Mouse (Mus musculus) kidney, adult 2 months (tissue): ENCODE measurements around the gene Dda1. TPM values are rescaled to one million over a fixed set of nuclear protein-coding genes. Genes with fewer than 3 reads are reported as not detected.

ENCODE experiments used
- DNase-seq: peaks from one replicate; pipeline ENCODE4 v3.0.0; 2021
- H3K27ac ChIP-seq: fragments of 200-500 bp; 2 replicates; pipeline ENCODE4 v1.5.1; 2012; ENCODE audit warnings: low read depth, low read length, control low read depth, inconsistent platforms; ENCODE audit not compliant: insufficient read depth
- H3K27me3 ChIP-seq: fragments of 200-500 bp; replicated peaks from 2 replicates; pipeline ENCODE4 v1.6.1; 2012; ENCODE audit warnings: mild to moderate bottlenecking, moderate library complexity, low read length, inconsistent platforms; ENCODE audit not compliant: control insufficient read depth, insufficient read depth
- H3K36me3 ChIP-seq: fragments of 200-500 bp; 2 replicates; pipeline ENCODE4 v1.6.1; 2012; ENCODE audit warnings: mild to moderate bottlenecking, moderate library complexity, low read length, inconsistent platforms; ENCODE audit not compliant: control insufficient read depth, insufficient read depth
- H3K4me1 ChIP-seq: fragments of 200-500 bp; 2 replicates; pipeline ENCODE4 v1.6.1; 2011; ENCODE audit warnings: low read length; ENCODE audit not compliant: control insufficient read depth, insufficient read depth
- H3K4me3 ChIP-seq: fragments of 200-500 bp; 2 replicates; pipeline ENCODE4 v1.5.1; 2011; ENCODE audit warnings: mild to moderate bottlenecking, low read depth, low read length, control low read depth; ENCODE audit not compliant: insufficient read depth
- CTCF ChIP-seq: fragments of 200-500 bp; conservative IDR thresholded peaks from 2 replicates; pipeline ENCODE4 v1.5.1; 2011; ENCODE audit warnings: low read depth, mild to moderate bottlenecking, control low read depth, low read length, moderate library complexity, mixed read lengths; ENCODE audit not compliant: insufficient read depth, insufficient read length
- POLR2A ChIP-seq: fragments of 200-500 bp; IDR thresholded peaks from one replicate; pipeline ENCODE4 v1.6.1; 2011; ENCODE audit warnings: low read depth, low read length, control low read depth
- WGBS: fragments of 180-500 bp; shearing (Covaris S2); methylation state at CpG from one replicate; pipeline ENCODE4 v1.1.7; 2018; 5-methylcytosine and 5-hydroxymethylcytosine counted together
- polyA plus RNA-seq: library from polyadenylated mRNA; depleted of rRNA; stranded (reverse); fragments of >200 nt; gene quantifications from 2 replicates; pipeline ENCODE4 v1.2.3, GENCODE M21; 2012

The Dda1 gene
- polyA plus RNA-seq, 1 experiment = 61.5 TPM

- no peaks in the 10 kb centered on the region for H3K27me3 ChIP-seq
- no peaks in the 10 kb centered on the region for H3K36me3 ChIP-seq
- TF ChIP-seq CTCF (no peak), POLR2A (no peak)
- 95% methylated on average over 19 of the region's 19 CpGs for WGBS
- DNase-seq = no peak
- H3K4me3 ChIP-seq = no peak overlapping the region
- peaks cover 4% of the 10 kb centered on the region; the same call in 1 of the 2 replicates for H3K4me1 ChIP-seq
- H3K27ac ChIP-seq = no peak overlapping the region
Observed at GRCm38 (mm10) chr8:71484736-71485135, 15.7 kb downstream of the Dda1 start.

- TF ChIP-seq POLR2A = no peak
- TF ChIP-seq CTCF = no peak
- WGBS = 6% methylated on average over 57 of the region's 58 CpGs
- Histone ChIP-seq H3K27ac (peak within 1 kb of the TSS; percentile 19), H3K4me3 (peak within 1 kb of the TSS; percentile 74), H3K4me1 (peaks cover 4% of the 10 kb centered on the region; the same call in 1 of the 2 replicates), H3K27me3 (no peaks in the 10 kb centered on the region), H3K36me3 (no peaks in the 10 kb centered on the region)
- peak; percentile 90 for DNase-seq
Observed at GRCm38 (mm10) chr8:71485142-71486135, 16.4 kb downstream of the Dda1 start, which contains the start of gene Ano8. Ano8 (minus strand) TSS chr8:71485963.

- DNase-seq = no peak
- WGBS = 4% methylated on average over 7 of the region's 7 CpGs
- peak overlapping the region; percentile 74 for H3K4me3 ChIP-seq
- H3K36me3 ChIP-seq = no peaks in the 10 kb centered on the region
- no peak overlapping the region for H3K27ac ChIP-seq
- H3K27me3 ChIP-seq = no peaks in the 10 kb centered on the region
- H3K4me1 ChIP-seq = peaks cover 4% of the 10 kb centered on the region; the same call in 1 of the 2 replicates
- TF ChIP-seq POLR2A (no peak), CTCF (no peak)
Observed at GRCm38 (mm10) chr8:71486136-71486529, 17.1 kb downstream of the Dda1 start.

GRCm38 (mm10) chr8:71487691-71488445 is 18.9 kb downstream of the Dda1 start, which contains the start of gene Gtpbp3:
Gtpbp3 (plus strand) TSS chr8:71488103.
- Histone ChIP-seq H3K27me3 (no peaks in the 10 kb centered on the region), H3K4me1 (peaks cover 4% of the 10 kb centered on the region; the same call in 1 of the 2 replicates), H3K36me3 (no peaks in the 10 kb centered on the region), H3K27ac (peak within 1 kb of the TSS; percentile 94), H3K4me3 (peak within 1 kb of the TSS; percentile 77)
- WGBS = under 1% methylated on average over 33 of the region's 33 CpGs
- peak; percentile 92 for DNase-seq
- TF ChIP-seq CTCF (no peak), POLR2A (no peak)

- DNase-seq = peak; percentile 96
- Histone ChIP-seq H3K4me1 (peaks cover 4% of the 10 kb centered on the region; the same call in 1 of the 2 replicates), H3K4me3 (peak overlapping the region; percentile 77), H3K27ac (peak overlapping the region; percentile 94; the same call in 1 of the 2 replicates), H3K27me3 (no peaks in the 10 kb centered on the region), H3K36me3 (no peaks in the 10 kb centered on the region)
- under 1% methylated on average over 22 of the region's 22 CpGs for WGBS
- TF ChIP-seq POLR2A (peak; percentile 26), CTCF (no peak)
Observed at GRCm38 (mm10) chr8:71488454-71488853, 19.5 kb downstream of the Dda1 start.

GRCm38 (mm10) chr8:71495039-71495438 is 26.0 kb downstream of the Dda1 start:
- no peaks in the 10 kb centered on the region for H3K27me3 ChIP-seq
- no peaks in the 10 kb centered on the region for H3K36me3 ChIP-seq
- H3K4me3 ChIP-seq = no peak overlapping the region
- H3K27ac ChIP-seq = no peak overlapping the region
- DNase-seq = peak; percentile 92
- 15% methylated on average over 16 of the region's 16 CpGs for WGBS
- H3K4me1 ChIP-seq = peaks cover 6% of the 10 kb centered on the region; the same call in 1 of the 2 replicates
- TF ChIP-seq CTCF (peak; percentile 78), POLR2A (no peak)

GRCm38 (mm10) chr8:71495811-71496210 is 26.8 kb downstream of the Dda1 start:
- Histone ChIP-seq H3K27ac (peak overlapping the region; percentile 66), H3K4me3 (no peak overlapping the region), H3K4me1 (peaks cover 6% of the 10 kb centered on the region; the same call in 1 of the 2 replicates), H3K27me3 (no peaks in the 10 kb centered on the region), H3K36me3 (no peaks in the 10 kb centered on the region)
- peak; percentile 50 for DNase-seq
- TF ChIP-seq CTCF = no peak
- no peak for TF ChIP-seq POLR2A
- WGBS = 70% methylated on average over 5 of the region's 5 CpGs
